Mouse (Mus musculus): ENCODE results near the gene Npl.

- no peak for TF ChIP-seq POLR2A (IDR thresholded peaks at IDR 0.05; ENCODE audit: insufficient read depth, low read length)
- TF ChIP-seq EP300 (IDR thresholded peaks at IDR 0.05; ENCODE audit: insufficient read depth, low read depth, low read length) = no peak
Observed at GRCm38 (mm10) chr1:153563675-153564074, 13.8 kb upstream of the Npl start.
